Comparison of ENCODE assay signal across 7 mouse cellular contexts in genomic region chrX:7680864-7681263, GRCm38 (mm10). TPM values are rescaled to one million over a fixed set of nuclear protein-coding genes. Genes with fewer than 3 reads are reported as not detected.
DNase-seq lines count a peak whose midpoint lies in the region; ATAC-seq lines count a peak whose summit lies in the region.

Gene Magix, minus strand, starts transcription at chrX:7681251.

- H3K36me3 ChIP-seq in forebrain, embryonic 12.5 days (replicated peaks), result no peaks in the 10 kb centered on the region
- H3K36me3 ChIP-seq in hindbrain, embryonic 13.5 days, result no peaks in the 10 kb centered on the region
- H3K36me3 ChIP-seq in liver, embryonic 12.5 days, result no peaks in the 10 kb centered on the region

- peak; percentile 40 for DNase-seq in cerebellum, adult 8-10 months
- no peak for DNase-seq in thymus, postnatal 14 days
- DNase-seq in frontal cortex, postnatal 10 days (ENCODE audit: low spot score in 2 of 2), result no peak

- peak within 1 kb of the TSS; percentile 29; the same call in 1 of the 2 replicates for H3K4me3 ChIP-seq in forebrain, embryonic 12.5 days (replicated peaks)
- H3K4me3 ChIP-seq in hindbrain, embryonic 13.5 days, result peak within 1 kb of the TSS; percentile 28
- H3K4me3 ChIP-seq in liver, embryonic 12.5 days, result peak within 1 kb of the TSS; percentile 27; the same call in 1 of the 2 replicates

- no peaks in the 10 kb centered on the region for H3K9me3 ChIP-seq in forebrain, embryonic 12.5 days
- no peaks in the 10 kb centered on the region for H3K9me3 ChIP-seq in hindbrain, embryonic 13.5 days
- no peaks in the 10 kb centered on the region for H3K9me3 ChIP-seq in liver, embryonic 12.5 days (replicated peaks)

- H3K4me2 ChIP-seq in forebrain, embryonic 12.5 days, result peak within 1 kb of the TSS; percentile 52
- peak within 1 kb of the TSS; percentile 48 for H3K4me2 ChIP-seq in hindbrain, embryonic 13.5 days
- peak within 1 kb of the TSS; percentile 58 for H3K4me2 ChIP-seq in liver, embryonic 12.5 days

- H3K9ac ChIP-seq in forebrain, embryonic 12.5 days, result no peak within 1 kb of the TSS
- 0 out of 2 replicates have a peak within 1 kb of the TSS, but pooled peaks have one; percentile 39 for H3K9ac ChIP-seq in hindbrain, embryonic 13.5 days
- no peak within 1 kb of the TSS for H3K9ac ChIP-seq in liver, embryonic 12.5 days

- H3K27ac ChIP-seq in forebrain, embryonic 12.5 days, result no peak within 1 kb of the TSS
- H3K27ac ChIP-seq in hindbrain, embryonic 13.5 days, result no peak within 1 kb of the TSS
- no peak within 1 kb of the TSS for H3K27ac ChIP-seq in liver, embryonic 12.5 days

- H3K27me3 ChIP-seq in forebrain, embryonic 12.5 days, result no peaks in the 10 kb centered on the region; the same call in 1 of the 2 replicates
- H3K27me3 ChIP-seq in hindbrain, embryonic 13.5 days, result no peaks in the 10 kb centered on the region
- no peaks in the 10 kb centered on the region; the same call in 1 of the 2 replicates for H3K27me3 ChIP-seq in liver, embryonic 12.5 days (replicated peaks)

- ATAC-seq in forebrain, embryonic 12.5 days (ENCODE audit: low FRiP score), result no peak
- ATAC-seq in hindbrain, embryonic 13.5 days (ENCODE audit: low FRiP score), result no peak
- ATAC-seq in liver, embryonic 12.5 days, result no peak
- no peak for ATAC-seq in granulocyte monocyte progenitor cell, adult 5-6 weeks (replicated peaks; ENCODE audit: poor library complexity, severe bottlenecking)

- 72% methylated on average over 14 of the region's 14 CpGs for WGBS in forebrain, embryonic 12.5 days
- WGBS in hindbrain, embryonic 13.5 days, result 66% methylated on average over 14 of the region's 14 CpGs
- WGBS in liver, embryonic 12.5 days (ENCODE audit: insufficient replicate concordance), result 59% methylated on average over 14 of the region's 14 CpGs

- H3K4me1 ChIP-seq in forebrain, embryonic 12.5 days, result no peaks in the 10 kb centered on the region
- no peaks in the 10 kb centered on the region for H3K4me1 ChIP-seq in hindbrain, embryonic 13.5 days (replicated peaks)
- 0 out of 2 replicates have a peak, but pooled peaks cover 4% of the 10 kb centered on the region for H3K4me1 ChIP-seq in liver, embryonic 12.5 days

RNA-seq across cellular contexts. Expression of gene Magix, which starts in this region (rescaled TPM):
- 0.09 and 0.19 TPM in 2 replicates for polyA plus RNA-seq in forebrain, embryonic 12.5 days (2016; fragmentation: Nextera tagmentation; extraction: Ambion mirVana)
- 0.09 TPM in 1 of 2 replicates, not detected in the other for polyA plus RNA-seq in hindbrain, embryonic 13.5 days (2015; fragmentation: Nextera tagmentation; extraction: Ambion mirVana)
- polyA plus RNA-seq in liver, embryonic 12.5 days (2016; fragmentation: Nextera tagmentation; extraction: Ambion mirVana), result 0.04 TPM in 1 of 2 replicates, not detected in the other
- not detected in 2 replicates for total RNA-seq in granulocyte monocyte progenitor cell, adult 5-6 weeks (2014; fragmentation: Nextera tagmentation)
- 0.17 TPM in 1 of 2 replicates, not detected in the other for total RNA-seq in granulocyte monocyte progenitor cell, adult 5-6 weeks (2017)
